Mouse (Mus musculus) kidney, embryonic 16.5 days (tissue): ENCODE measurements at regions not wholly inside any gene's neighbourhood (a gene's known extent, or its start where the extent isn't known, plus 50 kb on each side); places are given as distances from the start of the nearest gene placed in this dataset.
A peak's percentile ranks its signal among the peaks of the same experiment; 100 is the strongest.

Experiments
- ATAC-seq: fragments of 200-750 bp; cut with Nextera tagmentation; 2 replicates; pipeline ENCODE4 v1.8.0; 2017; ENCODE audit warnings: moderate TSS enrichment; ENCODE audit not compliant: low FRiP score, low TSS enrichment
- H3K27ac ChIP-seq: fragments of 300-500 bp; sonication (generic); 2 replicates; pipeline ENCODE4 v1.5.1; 2014; ENCODE audit warnings: low read length
- H3K27me3 ChIP-seq: fragments of 300-500 bp; sonication (generic); 2 replicates; pipeline ENCODE4 v1.6.1; 2014; ENCODE audit warnings: low read length, control low read depth, mixed read lengths; ENCODE audit not compliant: insufficient read depth
- H3K36me3 ChIP-seq: fragments of 300-500 bp; sonication (generic); 2 replicates; pipeline ENCODE4 v1.6.1; 2014; ENCODE audit warnings: low read length, control low read depth, mixed read lengths; ENCODE audit not compliant: insufficient read depth
- H3K4me1 ChIP-seq: fragments of 300-500 bp; sonication (generic); 2 replicates; pipeline ENCODE4 v1.6.1; 2014; ENCODE audit warnings: low read length, control low read depth, mixed read lengths; ENCODE audit not compliant: insufficient read depth
- H3K4me2 ChIP-seq: fragments of 300-500 bp; sonication (generic); replicated peaks from 2 replicates; pipeline ENCODE4 v1.6.1; 2014; ENCODE audit warnings: low read depth, low read length
- H3K4me3 ChIP-seq: fragments of 300-500 bp; sonication (generic); 2 replicates; pipeline ENCODE4 v1.5.1; 2014; ENCODE audit warnings: mild to moderate bottlenecking, low read length
- H3K9ac ChIP-seq: fragments of 300-500 bp; sonication (generic); replicated peaks from 2 replicates; pipeline ENCODE4 v1.6.1; 2014; ENCODE audit warnings: low read length
- H3K9me3 ChIP-seq: fragments of 300-500 bp; sonication (generic); 2 replicates; pipeline ENCODE4 v1.6.1; 2016; ENCODE audit warnings: low read length, control low read depth
- WGBS: fragments of 180-500 bp; shearing (Covaris S2); extraction: QIAGEN DNeasy Blood & Tissue Kit; methylation state at CpG from one replicate; pipeline ENCODE4 v1.1.7; 2014; 5-methylcytosine and 5-hydroxymethylcytosine counted together

- no peaks in the 10 kb centered on the region for H3K36me3 ChIP-seq
- no peak overlapping the region for H3K4me2 ChIP-seq
- 0 out of 2 replicates have a peak, but pooled peaks cover 6% of the 10 kb centered on the region for H3K4me1 ChIP-seq
- peaks cover 3% of the 10 kb centered on the region; the same call in 1 of the 2 replicates for H3K9me3 ChIP-seq
- H3K9ac ChIP-seq = no peak overlapping the region
- no peak for ATAC-seq
- 69% methylated on average over 11 of the region's 11 CpGs for WGBS
- H3K4me3 ChIP-seq = no peak overlapping the region
- no peak overlapping the region for H3K27ac ChIP-seq
- no peaks in the 10 kb centered on the region for H3K27me3 ChIP-seq
These were observed 171.7 kb downstream of the Trim29 start for GRCm38 (mm10) chr9:43482101-43483090.

- Histone ChIP-seq H3K27me3 (no peaks in the 10 kb centered on the region), H3K27ac (no peak overlapping the region), H3K4me1 (0 out of 2 replicates have a peak, but pooled peaks cover 6% of the 10 kb centered on the region), H3K9ac (no peak overlapping the region), H3K4me3 (no peak overlapping the region), H3K36me3 (no peaks in the 10 kb centered on the region), H3K9me3 (peaks cover 3% of the 10 kb centered on the region; the same call in 1 of the 2 replicates), H3K4me2 (no peak overlapping the region)
- ATAC-seq = no peak
- WGBS = 72% methylated on average over 2 of the region's 2 CpGs
These were observed 172.5 kb downstream of the Trim29 start for GRCm38 (mm10) chr9:43483195-43483594.

GRCm38 (mm10) chr9:43483906-43484305 lies 173.3 kb downstream of the Trim29 start:
- Histone ChIP-seq H3K9me3 (peaks cover 3% of the 10 kb centered on the region; the same call in 1 of the 2 replicates), H3K36me3 (no peaks in the 10 kb centered on the region), H3K4me2 (no peak overlapping the region), H3K27me3 (no peaks in the 10 kb centered on the region), H3K4me1 (0 out of 2 replicates have a peak, but pooled peaks cover 6% of the 10 kb centered on the region), H3K9ac (no peak overlapping the region), H3K27ac (no peak overlapping the region), H3K4me3 (no peak overlapping the region)
- 95% methylated on average over 2 of the region's 2 CpGs for WGBS
- ATAC-seq = no peak

- H3K9ac ChIP-seq = no peak overlapping the region
- 29% methylated on average over 4 of the region's 4 CpGs for WGBS
- ATAC-seq = peak; percentile 51; the same call in 1 of the 2 replicates
These were observed 176.1 kb downstream of the Trim29 start for GRCm38 (mm10) chr9:43486704-43487103.

GRCm38 (mm10) chr9:43489205-43489604 lies 178.6 kb downstream of the Trim29 start:
- Histone ChIP-seq H3K36me3 (no peaks in the 10 kb centered on the region), H3K9me3 (no peaks in the 10 kb centered on the region; the same call in 1 of the 2 replicates), H3K4me3 (no peak overlapping the region), H3K9ac (no peak overlapping the region), H3K27me3 (no peaks in the 10 kb centered on the region), H3K4me2 (no peak overlapping the region), H3K4me1 (peaks cover 15% of the 10 kb centered on the region; the same call in 1 of the 2 replicates), H3K27ac (no peak overlapping the region)
- ATAC-seq = no peak
- WGBS = 69% methylated on average over 8 of the region's 8 CpGs

More at GRCm38 (mm10) chr9:43486704-43487103, 176.1 kb downstream of the Trim29 start:
- Histone ChIP-seq H3K27me3 (no peaks in the 10 kb centered on the region), H3K27ac (no peak overlapping the region), H3K4me2 (no peak overlapping the region), H3K4me3 (no peak overlapping the region), H3K4me1 (0 out of 2 replicates have a peak, but pooled peaks cover 6% of the 10 kb centered on the region), H3K9me3 (peaks cover 3% of the 10 kb centered on the region; the same call in 1 of the 2 replicates), H3K36me3 (no peaks in the 10 kb centered on the region)

- no peak overlapping the region for H3K4me3 ChIP-seq
- no peak for ATAC-seq
- no peak overlapping the region for H3K4me2 ChIP-seq
- H3K9me3 ChIP-seq = no peaks in the 10 kb centered on the region
- WGBS = 64% methylated on average over 12 of the region's 12 CpGs
- H3K36me3 ChIP-seq = no peaks in the 10 kb centered on the region
- H3K27ac ChIP-seq = no peak overlapping the region
- H3K27me3 ChIP-seq = no peaks in the 10 kb centered on the region
- H3K9ac ChIP-seq = no peak overlapping the region
- peaks cover 15% of the 10 kb centered on the region; the same call in 1 of the 2 replicates for H3K4me1 ChIP-seq
These were observed 180.5 kb downstream of the Trim29 start for GRCm38 (mm10) chr9:43491024-43491751.

GRCm38 (mm10) chr9:43492236-43493000 lies 181.8 kb downstream of the Trim29 start:
- H3K27ac ChIP-seq = no peak overlapping the region
- no peak overlapping the region for H3K4me3 ChIP-seq
- H3K4me1 ChIP-seq = peaks cover 9% of the 10 kb centered on the region; the same call in 1 of the 2 replicates
- H3K36me3 ChIP-seq = no peaks in the 10 kb centered on the region
- WGBS = 15% methylated on average over 7 of the region's 7 CpGs
- H3K9ac ChIP-seq = no peak overlapping the region
- H3K4me2 ChIP-seq = no peak overlapping the region
- H3K9me3 ChIP-seq = no peaks in the 10 kb centered on the region
- no peak for ATAC-seq
- no peaks in the 10 kb centered on the region for H3K27me3 ChIP-seq

- H3K4me1 ChIP-seq = no peaks in the 10 kb centered on the region
- ATAC-seq = no peak
- no peak overlapping the region for H3K4me2 ChIP-seq
- no peak overlapping the region for H3K4me3 ChIP-seq
- no peak overlapping the region for H3K9ac ChIP-seq
- no peaks in the 10 kb centered on the region for H3K9me3 ChIP-seq
- 73% methylated on average over 13 of the region's 14 CpGs for WGBS
- no peaks in the 10 kb centered on the region for H3K27me3 ChIP-seq
- no peak overlapping the region for H3K27ac ChIP-seq
- H3K36me3 ChIP-seq = no peaks in the 10 kb centered on the region
These were observed 187.9 kb downstream of the Trim29 start for GRCm38 (mm10) chr9:43498596-43498995.

GRCm38 (mm10) chr9:43504270-43504932 lies 193.8 kb downstream of the Trim29 start:
- H3K4me3 ChIP-seq = no peak overlapping the region
- H3K27ac ChIP-seq = peak overlapping the region; percentile 13; the same call in 1 of the 2 replicates
- no peak overlapping the region for H3K9ac ChIP-seq
- H3K27me3 ChIP-seq = no peaks in the 10 kb centered on the region
- WGBS = 42% methylated on average over 14 of the region's 14 CpGs
- no peak overlapping the region for H3K4me2 ChIP-seq
- no peaks in the 10 kb centered on the region for H3K9me3 ChIP-seq
- H3K36me3 ChIP-seq = no peaks in the 10 kb centered on the region
- no peaks in the 10 kb centered on the region for H3K4me1 ChIP-seq
- ATAC-seq = no peak
